Mouse (Mus musculus) urinary bladder, postnatal 14 days (tissue): ENCODE measurements around the gene Asic2.

Source experiments
- DNase-seq: peaks from one replicate; pipeline ENCODE4 v3.0.0; 2021; ENCODE audit warnings: low spot score

The Asic2 gene

DNA sequence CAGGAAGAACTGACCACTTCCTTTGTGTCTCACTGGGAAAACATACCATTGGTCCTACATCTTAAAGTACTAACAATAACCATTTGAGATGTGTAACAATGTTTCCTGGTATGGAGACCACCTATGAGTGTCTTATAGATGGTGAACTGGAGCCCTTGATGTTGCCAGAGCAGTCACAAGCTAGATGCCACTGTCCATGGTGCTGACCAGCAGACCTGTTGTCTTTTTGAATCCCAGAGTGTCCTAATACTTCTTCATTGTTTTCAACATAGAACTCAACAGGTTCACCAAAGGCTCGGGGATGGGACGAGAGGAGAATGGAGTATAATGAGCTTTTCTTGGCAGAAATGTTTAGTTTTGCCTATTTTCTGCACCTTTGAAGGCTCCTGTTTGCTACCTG lies 962.4 kb downstream of the Asic2 start:
- DNase-seq = peak; percentile 8

DNA sequence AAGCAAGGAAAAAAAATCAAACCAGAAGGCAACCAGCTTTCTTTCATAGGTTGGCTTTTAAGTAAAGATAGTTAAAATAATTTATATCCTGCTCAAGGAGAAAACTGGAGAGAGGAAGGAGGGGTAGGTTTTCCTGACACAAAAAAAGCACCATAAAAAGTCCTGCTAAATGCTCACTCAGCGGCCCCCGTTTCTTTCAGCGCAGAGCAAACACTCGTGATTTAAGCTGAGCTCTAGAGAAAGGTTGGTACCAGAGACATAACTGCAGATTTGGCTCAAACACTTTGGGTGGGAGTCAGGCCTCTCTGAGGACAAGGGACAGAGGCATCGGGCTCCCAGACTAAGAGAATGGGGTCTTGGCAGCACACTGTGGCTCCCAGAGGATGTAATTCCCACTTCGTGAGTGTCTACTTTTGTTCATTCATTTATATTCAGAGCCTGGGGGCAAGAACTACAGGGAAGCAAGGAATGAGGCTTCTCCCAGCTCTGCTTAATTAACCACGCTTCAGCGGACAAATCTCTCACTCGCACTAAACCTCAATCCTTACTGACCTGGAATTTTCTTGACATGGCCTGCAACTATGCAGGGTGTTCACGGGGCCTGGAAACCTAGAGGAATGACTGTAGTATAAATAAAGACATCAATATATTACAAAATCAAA lies 965.4 kb downstream of the Asic2 start:
- no peak for DNase-seq

DNA sequence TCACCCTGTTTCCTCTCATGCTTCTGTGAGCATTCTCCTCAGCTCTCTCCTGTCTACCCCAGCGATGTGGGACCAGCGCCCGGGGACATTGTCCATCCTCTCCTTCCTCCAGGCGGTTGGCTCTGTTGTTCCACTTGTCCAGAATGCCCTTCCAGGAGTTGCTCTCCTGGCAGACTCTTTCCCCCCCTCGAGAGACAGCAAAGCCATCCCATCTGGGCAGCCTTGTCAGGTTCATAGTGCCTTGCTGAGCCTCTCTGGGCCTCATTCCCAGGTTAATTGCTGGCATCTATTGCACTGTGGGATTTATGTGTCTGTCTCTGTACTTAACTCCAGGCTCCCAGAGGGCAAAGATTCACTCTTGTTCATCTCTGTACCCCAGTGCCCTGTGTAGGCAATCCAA lies 972.6 kb downstream of the Asic2 start:
- no peak for DNase-seq

DNA sequence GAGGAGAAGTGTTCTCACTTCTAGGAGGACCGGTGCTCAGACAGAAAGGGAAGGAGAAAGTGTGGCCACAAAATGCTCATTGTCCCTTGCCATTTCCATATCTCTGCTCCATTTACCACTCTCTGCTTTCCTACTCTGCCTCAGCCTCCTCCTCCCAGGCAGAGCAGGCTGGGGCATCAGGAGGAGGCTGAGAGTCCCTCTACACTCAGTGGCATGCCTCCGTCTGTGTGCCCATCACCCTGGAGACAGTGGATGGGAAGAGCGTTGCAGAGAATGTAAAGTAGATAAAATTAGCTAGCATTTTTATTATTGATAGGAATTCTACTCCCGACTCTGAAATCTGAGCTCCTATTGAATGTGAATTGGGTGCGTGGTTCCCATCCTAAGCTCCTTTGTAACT lies 984.7 kb downstream of the Asic2 start:
- DNase-seq = no peak

DNA sequence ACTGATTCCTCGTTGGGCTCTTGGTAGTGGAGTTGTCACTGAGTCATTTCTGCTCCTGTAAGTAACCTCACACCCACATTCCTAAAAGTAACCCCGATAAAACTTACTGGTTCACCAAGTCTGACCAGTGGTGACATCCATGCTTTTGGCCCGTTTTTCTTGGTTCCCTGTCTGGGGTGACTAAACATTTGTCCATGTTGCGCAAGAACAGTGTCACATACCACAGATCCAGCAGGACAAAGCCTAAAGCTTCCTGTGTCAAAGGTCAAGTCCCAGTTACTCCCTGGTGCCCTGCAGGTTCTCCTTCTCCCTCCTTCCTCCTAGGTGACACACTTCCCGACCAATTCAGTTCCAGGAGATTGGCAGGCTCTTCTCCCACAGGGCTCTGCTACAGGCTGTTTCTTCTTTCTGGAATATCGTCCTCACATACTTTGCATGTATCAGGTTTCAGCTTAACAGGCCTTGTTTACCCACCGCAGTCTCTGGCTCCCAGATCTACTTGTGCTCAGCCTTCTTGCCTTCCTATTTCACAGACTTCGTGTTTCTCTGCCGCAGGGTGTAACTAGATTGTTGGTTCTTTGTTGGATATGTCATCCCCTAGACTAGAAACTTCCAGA lies 991.9 kb downstream of the Asic2 start:
- peak; percentile 24 for DNase-seq

DNA sequence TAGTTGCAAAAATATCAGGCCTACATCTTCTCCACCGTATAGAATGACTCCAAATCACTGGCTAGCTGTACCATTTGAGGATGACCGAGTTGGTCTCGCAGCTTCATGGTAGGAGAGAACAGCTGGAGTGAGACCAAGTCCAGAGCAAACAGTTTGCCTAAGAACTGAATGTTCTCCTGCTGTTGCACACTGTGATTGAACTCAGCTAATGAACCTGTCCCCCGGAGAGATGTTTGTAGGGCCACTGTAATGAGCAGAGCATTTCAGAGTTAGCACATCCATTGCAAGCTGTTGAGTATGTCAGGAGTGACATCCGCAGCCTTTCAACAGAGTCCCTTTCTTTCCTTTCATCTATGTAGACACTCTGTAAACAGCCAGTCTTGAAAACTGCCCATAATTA lies 993.6 kb downstream of the Asic2 start:
- no peak for DNase-seq

DNA sequence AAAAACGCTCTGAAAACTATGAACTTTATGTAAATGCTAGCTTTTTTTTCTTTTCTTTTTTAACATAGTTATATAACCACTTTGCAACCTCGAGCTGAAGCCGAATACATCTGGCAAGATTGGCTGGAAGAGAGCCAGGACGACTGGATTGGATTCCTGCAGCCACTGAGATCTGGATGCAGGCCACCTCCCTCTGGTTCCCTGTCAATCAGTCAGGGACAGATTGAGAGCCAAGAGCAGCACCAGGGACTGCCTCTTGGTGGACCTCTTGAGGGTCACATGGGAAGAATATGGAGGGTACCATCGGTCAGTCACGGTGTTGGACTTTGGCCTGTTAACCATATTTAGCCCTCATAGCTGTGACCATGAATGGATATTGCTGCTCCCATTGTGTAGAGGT lies 994.3 kb downstream of the Asic2 start:
- DNase-seq = peak; percentile 44

DNA sequence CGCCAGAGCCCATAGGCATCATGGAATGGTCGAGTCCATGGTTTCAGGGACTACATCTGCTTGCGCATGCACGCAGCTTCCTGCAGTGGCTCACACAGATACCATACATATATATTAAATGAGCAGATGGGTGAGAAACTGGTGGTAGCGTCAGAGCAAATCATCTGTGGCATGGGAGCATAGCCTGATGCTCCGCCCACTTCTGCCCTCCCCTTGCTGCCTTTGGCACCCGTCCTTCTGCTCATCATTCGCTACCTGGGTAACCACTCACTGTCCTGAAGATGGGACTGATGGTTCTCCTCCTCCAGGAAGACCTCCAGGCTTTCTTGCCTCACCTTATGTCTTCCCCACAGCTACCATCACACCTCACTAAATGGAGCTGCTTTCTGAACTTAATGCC lies 995.0 kb downstream of the Asic2 start:
- no peak for DNase-seq

DNA sequence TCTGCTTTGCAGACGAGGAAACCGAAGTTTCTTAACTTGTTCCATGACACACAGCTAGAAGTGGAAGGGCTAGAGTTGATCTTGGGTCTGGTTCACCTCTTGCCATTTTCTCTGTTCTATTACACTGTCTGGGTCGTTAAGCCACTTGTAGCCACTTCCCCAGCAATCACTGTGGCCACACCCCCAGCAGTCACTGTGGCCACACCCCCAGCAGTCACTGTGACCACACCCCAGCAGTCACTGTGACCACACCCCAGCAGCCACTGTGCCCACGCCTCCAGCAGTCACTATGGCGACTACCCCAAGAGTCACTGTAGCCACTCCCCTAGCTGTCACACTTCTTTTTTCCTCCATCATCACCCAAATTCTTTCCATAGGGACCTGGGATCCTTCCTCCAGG lies 1000.7 kb downstream of the Asic2 start:
- DNase-seq = no peak

DNA sequence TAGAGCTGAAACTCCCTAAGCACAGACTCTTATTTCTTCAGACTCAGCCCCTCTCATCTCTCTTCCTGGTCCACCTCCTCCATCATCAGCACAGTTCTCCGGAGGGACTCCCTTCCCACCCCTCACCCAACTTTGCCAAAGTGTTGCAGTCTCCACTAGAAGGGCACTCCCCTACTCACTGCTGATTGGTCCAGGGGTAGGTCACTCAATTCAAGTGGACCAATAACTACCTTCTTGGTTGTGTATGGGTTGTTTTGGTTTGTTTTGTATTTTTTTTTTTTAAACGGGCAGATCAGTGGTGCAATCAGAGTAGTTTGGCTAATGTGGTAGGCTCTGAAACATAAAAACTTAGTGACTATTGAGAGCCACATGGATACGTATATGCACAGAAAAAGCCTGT lies 1002.2 kb downstream of the Asic2 start:
- DNase-seq = no peak

DNA sequence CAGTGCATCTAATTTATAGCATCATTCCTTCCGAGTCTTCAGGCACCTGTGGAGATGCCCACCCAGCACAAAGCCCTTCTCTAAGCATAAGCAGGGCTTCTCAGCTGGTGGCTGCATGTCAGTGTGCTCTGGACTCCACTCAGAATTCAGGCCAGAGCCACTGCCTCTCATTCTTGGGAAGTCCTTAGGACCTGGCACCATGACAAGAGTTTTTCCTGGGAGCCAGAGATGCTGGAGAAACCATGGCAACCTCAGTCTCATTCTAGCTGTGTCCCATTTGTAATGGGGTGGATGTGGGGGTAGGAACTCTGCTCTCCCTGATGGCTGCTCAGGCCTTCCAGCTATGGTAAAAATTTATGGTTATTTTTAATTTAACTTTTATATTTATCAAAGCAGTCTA lies 1006.9 kb downstream of the Asic2 start:
- DNase-seq = no peak

DNA sequence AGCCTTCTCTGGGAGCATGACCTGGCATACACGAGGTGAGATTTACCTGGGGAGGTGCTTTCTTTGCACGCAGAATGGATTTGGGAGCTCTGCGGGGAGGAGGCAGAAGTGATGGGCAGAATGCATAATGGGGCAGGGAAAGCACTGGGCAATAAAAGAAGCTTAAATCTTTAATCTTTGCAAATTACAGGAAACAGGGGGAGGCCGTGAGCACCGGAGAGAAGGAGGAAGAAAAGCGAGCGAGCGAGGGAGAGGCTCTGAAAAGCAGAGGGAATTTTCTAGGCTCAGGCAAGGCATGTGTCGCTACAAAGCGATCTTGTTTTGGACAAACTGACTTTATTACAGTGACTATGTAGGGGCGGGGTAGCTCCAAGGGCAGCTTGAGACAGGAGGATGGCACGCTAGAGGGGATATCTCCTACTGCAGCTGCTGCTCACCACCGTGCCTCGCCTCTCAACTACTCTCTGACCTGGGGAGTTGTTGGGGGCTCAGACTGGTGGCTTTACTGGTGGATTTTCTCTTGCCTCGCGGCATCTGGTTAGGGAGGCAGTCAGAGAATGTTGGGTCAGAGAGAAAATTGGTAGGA lies 1010.1 kb downstream of the Asic2 start:
- DNase-seq = no peak

DNA sequence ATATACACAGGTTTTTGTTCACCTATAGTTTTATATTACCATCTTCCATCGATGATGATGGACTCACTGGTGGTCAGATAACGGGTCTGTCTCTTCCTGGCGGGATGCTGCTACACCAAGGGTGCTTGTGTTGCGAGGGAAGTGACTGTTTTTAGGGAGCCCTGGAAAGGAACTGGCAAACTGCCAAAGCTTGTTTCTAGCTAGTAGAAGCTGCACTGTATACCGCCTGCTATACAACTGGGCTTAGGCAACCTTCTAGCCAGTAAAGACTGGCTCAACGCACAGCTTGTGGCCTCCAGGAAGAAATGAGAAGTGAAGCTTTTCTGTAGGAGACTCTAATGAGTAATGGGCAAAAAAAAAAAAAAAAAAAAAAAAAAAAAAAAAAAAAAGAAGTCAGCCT lies 1012.3 kb downstream of the Asic2 start:
- DNase-seq = no peak

DNA sequence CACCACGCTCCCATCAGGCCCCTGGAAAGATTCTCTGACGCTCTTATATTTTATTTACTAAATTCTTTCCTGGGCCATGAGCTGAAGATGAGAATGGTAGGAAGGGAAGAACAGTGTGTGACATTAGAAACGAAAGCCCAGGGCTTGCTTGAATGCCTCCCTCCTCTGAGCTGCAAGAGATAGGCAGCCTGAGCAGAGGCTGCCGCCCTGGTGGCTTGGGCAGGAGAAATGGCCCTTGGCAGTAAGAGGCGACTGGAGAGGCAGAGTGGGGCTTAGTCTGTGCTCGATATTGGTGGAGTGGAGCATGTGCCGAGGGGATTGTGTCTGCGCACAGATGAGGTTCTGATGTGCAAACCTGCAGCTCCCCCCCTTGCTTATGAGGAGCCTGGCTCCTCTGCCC lies 1014.1 kb downstream of the Asic2 start:
- DNase-seq = no peak

DNA sequence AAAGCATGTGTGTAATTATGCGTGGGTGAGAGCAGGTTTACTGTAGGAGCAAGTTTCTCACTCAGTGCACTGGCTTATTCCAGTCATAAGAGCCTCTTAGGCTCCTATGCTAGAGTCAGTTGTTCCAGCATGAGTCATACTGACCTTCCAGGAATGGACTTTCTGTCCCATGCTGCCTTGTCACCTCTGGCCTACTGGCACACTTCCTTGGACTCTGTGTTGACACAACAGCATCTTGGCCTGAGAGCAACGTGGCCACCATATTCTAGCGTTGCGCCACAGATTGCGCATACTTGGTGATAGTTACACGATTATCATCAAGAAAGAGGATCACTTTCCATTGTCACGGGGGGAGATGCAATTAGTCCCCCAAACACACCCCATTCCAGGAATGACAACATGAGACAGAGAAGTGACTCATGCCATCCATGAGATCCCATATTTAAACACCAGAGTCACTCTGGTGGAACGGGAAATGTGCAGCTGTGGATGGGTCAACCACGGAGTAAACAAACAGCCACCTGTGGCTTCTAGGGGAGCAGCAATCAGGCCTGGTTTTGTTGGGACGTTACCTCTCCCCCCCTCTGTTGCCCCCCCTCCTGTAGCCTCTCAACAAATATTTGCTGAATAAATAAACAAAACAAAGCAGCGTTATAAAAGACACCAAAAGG lies 1019.1 kb downstream of the Asic2 start:
- no peak for DNase-seq

DNA sequence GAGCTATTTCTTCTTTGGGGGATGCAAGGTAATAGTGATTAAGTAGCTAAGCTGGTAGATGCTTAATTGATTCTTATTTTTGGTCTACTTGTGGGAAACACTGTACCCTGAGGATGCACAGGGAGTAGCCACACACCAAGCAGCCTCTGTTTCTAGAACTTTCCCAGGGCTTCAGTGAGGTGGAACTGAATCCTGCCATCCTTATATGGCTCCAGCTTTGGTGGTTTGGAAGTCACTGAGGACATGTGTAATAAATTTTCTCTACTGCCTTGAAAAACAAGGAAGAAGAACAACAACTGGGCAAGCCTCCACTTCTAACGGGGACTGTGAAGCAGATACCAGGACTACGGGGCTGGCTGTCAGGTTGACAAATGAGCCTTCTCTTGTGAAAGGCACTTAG lies 1020.2 kb downstream of the Asic2 start:
- no peak for DNase-seq

DNA sequence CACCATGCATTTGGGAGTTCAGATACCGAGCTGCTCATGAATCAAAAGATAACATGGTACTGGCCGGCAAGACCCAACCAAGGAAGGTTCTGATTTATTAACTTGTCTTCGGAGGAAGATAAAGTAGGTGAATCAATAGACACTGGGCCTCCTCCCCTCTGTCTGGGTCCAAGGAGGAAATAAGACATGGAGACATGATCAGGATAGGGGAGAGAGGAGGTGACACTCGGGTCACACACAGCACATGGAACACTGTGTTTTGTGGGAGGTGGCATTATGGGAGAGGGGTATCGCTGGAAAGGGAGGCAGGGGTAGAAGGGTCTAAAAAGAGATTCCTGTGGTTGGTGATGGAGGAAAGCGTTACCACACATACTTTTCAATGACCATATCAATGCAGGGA lies 1022.1 kb downstream of the Asic2 start:
- DNase-seq = no peak

DNA sequence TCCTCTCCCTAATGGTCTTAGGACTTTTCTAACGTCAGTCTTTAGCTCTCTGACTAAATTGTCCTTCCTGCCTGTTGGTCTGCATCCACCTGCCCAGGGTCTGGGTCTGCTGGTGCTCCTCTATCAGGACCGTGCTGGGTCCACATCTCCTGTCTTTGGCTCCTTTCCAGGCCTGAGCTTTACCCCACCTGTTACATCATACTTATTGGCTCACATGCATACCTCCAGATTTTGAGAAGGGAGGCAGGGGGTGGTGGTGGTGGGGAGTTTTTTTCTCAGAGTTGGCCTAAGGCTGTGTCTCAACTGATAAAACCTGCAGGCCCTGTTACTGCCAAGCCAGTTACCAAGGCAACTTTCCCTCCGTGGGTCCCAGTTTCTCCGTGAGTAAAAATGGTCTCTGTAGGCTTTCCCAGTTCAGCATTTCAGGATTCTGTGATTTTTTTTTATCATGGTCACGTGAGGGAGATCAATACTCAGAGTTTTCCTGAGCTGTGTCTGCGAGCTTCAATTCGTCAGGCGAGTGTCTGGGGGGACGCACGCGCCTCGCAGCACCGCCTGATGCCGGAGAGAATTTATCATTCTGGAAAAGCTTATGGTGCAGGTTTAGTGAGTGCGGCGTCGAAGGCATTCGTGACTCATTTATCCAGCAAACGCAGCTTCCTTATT lies 1044.8 kb downstream of the Asic2 start:
- DNase-seq = no peak

DNA sequence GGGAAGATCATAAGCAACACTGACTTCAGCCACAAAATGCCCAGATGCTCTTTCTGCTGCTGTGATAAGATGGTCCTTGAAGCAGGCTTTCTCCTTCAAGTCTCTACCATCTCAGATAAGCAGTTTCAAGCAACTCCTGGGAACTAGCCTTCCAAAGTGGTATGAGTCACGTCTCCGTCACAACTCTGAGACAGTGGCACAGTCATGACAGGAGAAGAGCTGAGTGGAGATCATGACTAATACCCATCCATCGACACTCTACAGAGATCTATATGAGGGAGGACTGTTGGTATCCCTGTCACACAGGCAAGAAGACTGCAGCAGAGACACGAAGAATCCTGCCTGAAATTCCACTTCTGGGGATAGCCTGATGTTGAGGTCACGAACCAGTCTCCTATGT lies 1049.9 kb downstream of the Asic2 start:
- DNase-seq = no peak

DNA sequence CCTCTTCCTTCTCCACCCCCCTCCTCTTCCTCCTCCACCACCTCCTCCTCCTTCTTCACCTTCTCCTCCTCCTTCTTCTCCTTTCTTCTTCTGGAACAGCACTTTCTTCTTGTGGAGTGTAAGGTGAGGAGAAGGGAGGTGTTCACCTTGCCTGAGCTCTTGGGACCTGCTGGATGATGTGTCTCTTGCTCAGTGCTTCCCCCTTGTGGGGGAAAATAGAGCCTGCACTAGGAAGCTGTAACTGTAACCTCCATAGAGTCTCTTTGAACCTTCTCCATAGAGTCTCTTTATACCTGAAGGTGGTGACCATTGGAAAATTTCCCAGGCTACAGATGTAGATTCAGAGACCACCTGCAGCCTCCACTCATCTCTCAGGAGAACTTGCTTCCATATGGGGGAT lies 1050.6 kb downstream of the Asic2 start:
- no peak for DNase-seq

DNA sequence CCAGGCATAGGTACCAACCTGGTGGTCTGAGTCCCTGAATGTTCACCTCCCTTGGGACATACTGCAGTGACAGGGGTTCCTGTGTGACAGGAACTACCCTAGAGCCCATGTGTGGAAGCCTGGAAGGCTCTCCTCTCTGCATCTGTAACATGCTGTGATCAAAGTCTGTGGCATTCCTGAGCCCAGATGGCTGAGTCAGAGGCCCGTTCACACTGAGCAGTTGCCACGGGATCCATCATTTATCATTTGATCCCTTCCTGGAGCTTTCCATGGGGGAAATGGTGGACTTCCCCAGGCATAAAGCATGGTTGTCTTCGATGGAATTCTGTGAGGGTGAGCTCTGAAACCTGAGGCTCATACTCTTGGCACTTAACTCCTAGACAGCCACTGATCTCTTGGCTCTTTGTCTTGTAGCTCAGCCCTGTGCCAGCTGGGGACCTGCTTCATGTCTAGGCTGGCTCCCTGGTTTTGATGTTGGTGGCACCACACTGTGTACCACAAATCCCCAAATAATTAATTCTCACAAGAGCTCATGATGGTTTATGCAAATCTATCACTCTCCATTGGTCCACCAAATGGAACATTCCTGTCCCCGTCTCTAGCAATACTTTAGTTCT lies 1054.7 kb downstream of the Asic2 start:
- no peak for DNase-seq

DNA sequence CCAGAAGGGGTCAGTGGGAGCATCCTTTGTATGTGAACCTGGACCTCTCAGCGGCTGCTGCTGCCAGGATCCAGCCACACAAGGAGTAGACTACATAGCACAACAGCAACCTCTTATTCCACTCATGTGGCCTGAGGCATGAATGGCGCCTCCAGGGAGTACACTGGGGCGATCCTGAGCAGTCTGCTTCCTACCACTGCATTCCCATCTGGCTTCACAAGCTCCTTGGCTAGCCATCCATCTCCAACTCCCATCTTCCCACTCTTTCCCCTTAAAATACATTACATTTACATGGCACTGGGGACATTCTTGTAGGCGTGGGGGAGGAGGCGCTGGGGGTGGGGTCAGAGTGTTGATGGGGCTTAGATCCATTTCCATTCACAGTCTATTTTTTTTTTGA lies 1055.5 kb downstream of the Asic2 start:
- DNase-seq = no peak
